Mouse (Mus musculus): ENCODE results near the gene Tnfaip8l1. TPM values are rescaled to one million over a fixed set of nuclear protein-coding genes. Genes with fewer than 3 reads are reported as not detected.

Gene Tnfaip8l1
- polyA plus RNA-seq (2017; shearing (Covaris generic)) = 34.1 TPM

DNA sequence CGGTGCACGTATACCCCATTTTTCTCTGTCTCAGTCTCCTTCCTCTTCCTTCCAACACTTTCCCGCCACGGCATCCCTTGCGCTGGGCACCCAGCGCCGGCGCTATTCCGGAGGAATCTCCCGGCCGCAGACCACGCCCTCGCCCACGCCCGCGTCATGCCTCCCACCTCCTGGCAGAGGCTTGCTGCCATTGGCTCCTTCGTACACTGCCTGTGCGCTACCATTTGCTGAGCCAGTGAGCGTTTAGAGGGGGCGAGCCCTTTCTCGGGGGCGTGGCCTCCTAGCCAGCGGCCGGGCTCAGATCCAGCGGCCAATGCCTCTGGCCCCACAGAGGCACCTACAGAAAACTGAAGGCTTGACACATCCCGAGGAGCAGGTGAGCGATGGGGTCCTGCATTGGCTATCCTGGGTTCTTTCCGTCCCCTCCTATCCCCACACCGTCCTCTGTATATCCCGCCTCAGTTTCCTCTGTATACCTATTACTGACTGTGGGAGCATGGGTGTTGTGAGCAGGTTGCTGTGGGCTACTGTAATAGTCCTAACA lies at the start of gene Tnfaip8l1:
TSS of gene Tnfaip8l1 (plus strand) at position 247 of the 544 bp plus-strand sequence.

DNA sequence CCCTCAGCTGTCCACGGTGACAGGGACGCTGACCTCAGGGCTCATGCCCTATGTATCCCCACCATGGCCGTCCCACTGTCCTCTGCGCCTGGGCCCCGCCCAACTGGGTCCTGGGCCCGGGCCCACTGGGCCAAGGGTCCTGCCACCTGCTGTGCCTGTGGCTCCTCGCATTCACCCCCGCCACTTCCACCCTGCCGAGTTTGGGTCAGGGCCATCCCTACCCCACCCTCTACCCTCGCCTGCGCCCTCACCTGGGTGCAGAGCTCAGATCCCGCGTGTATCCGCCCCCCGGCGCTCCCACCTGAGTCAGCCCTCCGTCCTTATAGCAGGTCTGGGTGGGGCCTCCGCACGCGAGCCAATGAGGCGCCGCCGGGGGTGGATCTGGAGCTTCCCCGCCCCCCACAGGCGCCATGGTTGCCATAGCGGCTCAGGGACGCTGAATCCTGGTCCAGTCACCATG lies 45.0 kb upstream of the Tnfaip8l1 start, which contains the start of gene Plin5:
TSS of gene Plin5 (minus strand) at position 346 of the 460 bp plus-strand sequence.

DNA sequence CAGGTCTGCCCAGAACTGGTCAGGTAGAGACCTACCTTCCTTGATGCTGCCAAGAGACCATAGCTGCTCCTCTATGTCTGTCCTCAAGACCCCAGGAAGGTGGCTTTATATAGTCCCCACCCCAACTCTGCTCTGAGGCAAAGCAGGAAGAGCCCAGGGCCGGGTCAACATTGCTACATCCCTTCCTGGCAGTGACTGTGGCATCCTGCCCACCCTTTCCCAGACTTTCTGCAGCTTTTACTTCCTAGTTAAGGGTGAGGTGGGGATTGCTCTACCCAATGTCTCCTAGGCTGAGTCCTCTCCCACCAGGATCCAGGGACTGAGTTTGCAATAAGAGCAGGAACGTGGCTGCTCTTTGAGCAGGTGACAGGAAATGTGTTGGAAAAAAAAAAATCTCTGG lies 40.5 kb upstream of the Tnfaip8l1 start, which contains the start of gene Lrg1:
TSS of gene Lrg1 (minus strand) at position 176 of the 400 bp plus-strand sequence.

GRCm38 (mm10) chr17:56139858-56140595 lies 22.2 kb upstream of the Tnfaip8l1 start, which contains the start of gene Sema6b:
Gene Sema6b, minus strand, starts transcription at chr17:56140343.

GRCm38 (mm10) chr17:56183658-56184103 lies 21.4 kb downstream of the Tnfaip8l1 start, which contains the start of gene Mydgf:
Gene Mydgf, minus strand, starts transcription at chr17:56183920.

DNA sequence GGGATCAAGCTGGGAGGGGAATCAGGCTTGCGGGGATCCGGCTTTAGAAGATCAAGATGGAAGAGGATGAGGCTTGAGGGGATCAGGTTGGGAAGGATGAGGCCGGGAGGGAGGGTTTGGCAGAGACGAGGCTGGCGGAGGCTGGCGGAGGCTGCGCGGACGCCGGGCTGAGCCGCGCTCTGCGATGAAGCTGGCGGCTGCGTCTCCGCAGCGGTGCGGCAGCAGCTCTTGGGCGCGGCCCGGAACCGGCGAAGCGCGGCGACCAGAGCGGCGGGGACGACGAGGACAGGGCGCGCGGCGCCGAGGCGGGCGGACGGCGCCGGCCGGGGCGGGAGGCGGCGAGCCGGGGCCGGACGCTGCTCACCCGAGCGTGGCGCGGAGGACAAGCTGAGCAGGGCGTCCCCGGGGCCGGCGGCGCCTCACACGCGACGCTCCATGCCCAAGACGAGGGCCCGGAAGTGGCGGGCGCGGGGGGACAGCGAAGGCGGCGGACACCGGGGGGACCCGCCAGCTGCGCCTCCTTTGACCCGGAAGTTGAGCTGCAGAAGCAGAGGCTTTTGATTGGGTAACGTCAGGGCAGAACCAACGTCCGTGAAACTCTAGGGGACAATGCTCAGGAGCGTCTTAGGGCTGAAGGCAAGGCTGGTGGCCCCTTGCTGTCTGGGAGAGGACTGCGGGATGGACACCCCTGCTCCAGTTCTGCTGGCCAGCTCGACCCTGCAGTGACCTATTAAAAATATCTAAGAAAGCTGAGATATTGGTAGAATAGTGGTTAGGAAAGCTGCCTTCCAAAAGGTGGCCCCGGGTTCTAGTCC lies 56.3 kb downstream of the Tnfaip8l1 start, which contains the start of gene Dpp9:
TSS of gene Dpp9 (minus strand) at position 529 of the 815 bp plus-strand sequence.

Other genes with a start within 250 kb of the Tnfaip8l1 start
- 11.9 TPM for gene Zfp119b, start 213.0 kb upstream of the Tnfaip8l1 start, polyA plus RNA-seq (2017; shearing (Covaris generic))
- gene Ebi3, start 209.8 kb upstream of the Tnfaip8l1 start, polyA plus RNA-seq (2017; shearing (Covaris generic)) = 82.9 TPM
- gene Yju2, start 203.4 kb upstream of the Tnfaip8l1 start, polyA plus RNA-seq (2017; shearing (Covaris generic)) = 32.8 TPM
- gene Shd, start 192.0 kb upstream of the Tnfaip8l1 start, polyA plus RNA-seq (2017; shearing (Covaris generic)) = not detected
- not detected for gene Fsd1, start 176.0 kb upstream of the Tnfaip8l1 start, polyA plus RNA-seq (2017; shearing (Covaris generic))
- gene Stap2, start 156.9 kb upstream of the Tnfaip8l1 start, polyA plus RNA-seq (2017; shearing (Covaris generic)) = 0.49 TPM
- gene Mpnd, start 156.8 kb upstream of the Tnfaip8l1 start, polyA plus RNA-seq (2017; shearing (Covaris generic)) = 36.2 TPM
- 164 TPM for gene Sh3gl1, start 125.8 kb upstream of the Tnfaip8l1 start, polyA plus RNA-seq (2017; shearing (Covaris generic))
- gene Chaf1a, start 122.0 kb upstream of the Tnfaip8l1 start, polyA plus RNA-seq (2017; shearing (Covaris generic)) = 1.2 TPM
- gene Ubxn6, start 87.4 kb upstream of the Tnfaip8l1 start, polyA plus RNA-seq (2017; shearing (Covaris generic)) = 75.5 TPM
- 139 TPM for gene Hdgfl2, start 82.8 kb upstream of the Tnfaip8l1 start, polyA plus RNA-seq (2017; shearing (Covaris generic))
- not detected for gene Plin4, start 52.7 kb upstream of the Tnfaip8l1 start, polyA plus RNA-seq (2017; shearing (Covaris generic))
- not detected for gene Plin5, start 44.9 kb upstream of the Tnfaip8l1 start, polyA plus RNA-seq (2017; shearing (Covaris generic))
- not detected for gene Lrg1, start 40.5 kb upstream of the Tnfaip8l1 start, polyA plus RNA-seq (2017; shearing (Covaris generic))
- not detected for gene Sema6b, start 22.1 kb upstream of the Tnfaip8l1 start, polyA plus RNA-seq (2017; shearing (Covaris generic))
- gene Mydgf, start 21.4 kb downstream of the Tnfaip8l1 start, polyA plus RNA-seq (2017; shearing (Covaris generic)) = 60.7 TPM
- 40.5 TPM for gene Dpp9, start 56.4 kb downstream of the Tnfaip8l1 start, polyA plus RNA-seq (2017; shearing (Covaris generic))
- 3.4 TPM for gene Fem1a, start 94.3 kb downstream of the Tnfaip8l1 start, polyA plus RNA-seq (2017; shearing (Covaris generic))
- 8.1 TPM for gene Ticam1, start 114.3 kb downstream of the Tnfaip8l1 start, polyA plus RNA-seq (2017; shearing (Covaris generic))
- gene Plin3, start 130.4 kb downstream of the Tnfaip8l1 start, polyA plus RNA-seq (2017; shearing (Covaris generic)) = 40.9 TPM
- not detected for gene Arrdc5, start 137.8 kb downstream of the Tnfaip8l1 start, polyA plus RNA-seq (2017; shearing (Covaris generic))
- 25.1 TPM for gene Uhrf1, start 140.8 kb downstream of the Tnfaip8l1 start, polyA plus RNA-seq (2017; shearing (Covaris generic))
- gene Kdm4b, start 163.6 kb downstream of the Tnfaip8l1 start, polyA plus RNA-seq (2017; shearing (Covaris generic)) = 15.9 TPM